Mouse (Mus musculus) testis, adult 2 months (tissue): Measurements from ENCODE around the gene Col11a2.

Source experiments
- CTCF ChIP-seq: fragments of 200-500 bp; IDR thresholded peaks from 2 replicates; pipeline ENCODE4 v1.5.1; 2012; ENCODE audit warnings: low read depth, mild to moderate bottlenecking, inconsistent platforms, low read length, moderate library complexity; ENCODE audit not compliant: control insufficient read depth, insufficient read depth, insufficient replicate concordance
- POLR2A ChIP-seq: fragments of 200-500 bp; IDR thresholded peaks from 2 replicates; pipeline ENCODE4 v1.6.1; 2012; ENCODE audit warnings: low read depth, mild to moderate bottlenecking, inconsistent platforms, low read length, moderate library complexity; ENCODE audit not compliant: control insufficient read depth

DNA sequence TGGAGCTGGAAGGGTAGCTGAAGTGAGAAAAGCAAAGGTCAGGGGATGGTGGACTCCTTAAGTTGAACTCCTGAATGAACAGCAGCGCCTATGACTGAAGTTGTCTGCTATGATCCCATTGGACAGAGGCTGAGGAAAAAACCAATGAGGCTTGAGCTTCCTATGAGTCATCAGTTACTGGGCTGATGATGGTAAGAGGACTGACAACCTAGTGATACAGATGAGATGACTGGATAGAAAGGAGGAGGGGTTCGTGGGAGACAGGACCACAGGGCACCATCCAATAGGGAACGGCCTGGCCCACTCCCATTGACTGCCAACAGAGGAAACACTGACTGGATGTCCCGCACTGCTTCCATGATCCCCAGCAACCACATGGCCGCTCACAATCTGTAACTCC is 40.4 kb downstream of the Col11a2 start:
- TF ChIP-seq CTCF (no peak), POLR2A (no peak)
